Mouse (Mus musculus) heart, adult 8-10 months (tissue): ENCODE measurements around the gene Cd209f. TPM values are rescaled to one million over a fixed set of nuclear protein-coding genes. Genes with fewer than 3 reads are reported as not detected.
"Not testable (repeated sequence)": the region's sequence is repeated elsewhere in the genome, so short reads cannot be mapped to it uniquely, and the experiment has no call there.

Experiments
- DNase-seq: peaks from one replicate; pipeline ENCODE4 v3.0.0; 2022; ENCODE audit warnings: low spot score
- total RNA-seq, 4 experiments: library from RNA; stranded (reverse); gene quantifications; 2 replicates each; pipeline ENCODE4 v1.2.4; 2022

Gene Cd209f
- total RNA-seq: 1 to 10 TPM in 1 of 4 experiments, under 1 TPM in 3; 0.63 to 1.8 (median 0.68) TPM

DNA sequence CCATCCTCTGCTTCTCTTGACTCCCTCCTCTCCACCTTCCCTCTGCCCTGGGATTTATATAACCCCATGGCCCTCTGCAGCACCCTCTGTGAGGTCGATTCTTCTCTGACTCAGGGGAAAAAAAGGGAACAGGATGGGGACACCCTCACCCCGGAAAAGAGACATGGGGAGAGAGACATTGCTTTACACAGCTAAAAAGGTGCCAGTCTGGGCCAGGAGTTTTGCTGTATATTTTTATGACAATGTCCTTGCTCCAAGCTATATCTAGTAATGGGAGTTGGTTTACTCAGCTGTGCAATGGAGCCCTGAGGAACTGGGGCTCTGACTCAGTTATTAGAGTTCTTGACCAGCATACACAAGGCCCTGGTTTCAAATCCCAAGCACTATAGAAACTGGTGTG, at the start of gene Cd209f:
Cd209f (minus strand) TSS at position 101 of the 400 bp plus-strand sequence.
- DNase-seq: not testable (repeated sequence)

DNA sequence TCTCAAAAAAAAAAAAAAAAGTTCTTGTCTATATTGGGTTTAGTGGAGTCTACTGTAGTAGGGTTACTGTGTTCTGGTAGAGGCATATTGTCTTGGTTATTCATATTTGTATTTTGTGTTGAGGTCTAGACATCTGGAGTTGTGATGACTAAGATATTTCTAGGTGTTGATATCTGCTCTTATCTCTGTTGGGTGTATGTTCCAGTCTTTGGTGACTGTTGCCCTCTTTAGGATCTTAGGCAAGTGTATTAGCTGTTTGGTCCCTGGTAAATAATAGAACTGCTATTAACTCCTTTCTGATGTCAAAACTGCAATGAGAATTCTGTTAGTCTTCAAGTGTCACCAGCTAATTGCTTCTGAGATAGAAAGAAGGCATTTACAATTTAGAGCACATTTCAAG, 49.2 kb upstream of the Cd209f start:
- no peak for DNase-seq

DNA sequence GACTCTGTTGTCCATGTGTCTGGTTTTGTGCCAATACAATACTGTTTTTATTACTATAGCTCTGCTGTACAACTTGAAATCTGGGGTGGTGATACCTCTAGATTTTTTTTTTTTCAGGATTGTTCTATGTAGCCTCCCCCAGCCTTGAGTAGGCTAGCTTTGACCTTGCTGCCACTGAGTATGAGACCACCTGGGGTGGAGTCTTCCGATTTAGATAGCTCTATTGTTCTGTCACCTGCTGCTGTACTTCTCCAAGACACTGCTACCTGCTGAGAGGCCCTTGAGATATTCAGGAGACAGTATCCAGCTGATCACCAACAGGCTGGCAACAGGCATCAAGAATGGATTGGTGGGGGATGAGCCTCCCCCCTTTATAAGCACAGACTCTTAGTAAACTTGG, 41.6 kb upstream of the Cd209f start:
- no peak for DNase-seq

GRCm38 (mm10) chr8:4141721-4142120, 36.1 kb upstream of the Cd209f start:
- DNase-seq: no peak

DNA sequence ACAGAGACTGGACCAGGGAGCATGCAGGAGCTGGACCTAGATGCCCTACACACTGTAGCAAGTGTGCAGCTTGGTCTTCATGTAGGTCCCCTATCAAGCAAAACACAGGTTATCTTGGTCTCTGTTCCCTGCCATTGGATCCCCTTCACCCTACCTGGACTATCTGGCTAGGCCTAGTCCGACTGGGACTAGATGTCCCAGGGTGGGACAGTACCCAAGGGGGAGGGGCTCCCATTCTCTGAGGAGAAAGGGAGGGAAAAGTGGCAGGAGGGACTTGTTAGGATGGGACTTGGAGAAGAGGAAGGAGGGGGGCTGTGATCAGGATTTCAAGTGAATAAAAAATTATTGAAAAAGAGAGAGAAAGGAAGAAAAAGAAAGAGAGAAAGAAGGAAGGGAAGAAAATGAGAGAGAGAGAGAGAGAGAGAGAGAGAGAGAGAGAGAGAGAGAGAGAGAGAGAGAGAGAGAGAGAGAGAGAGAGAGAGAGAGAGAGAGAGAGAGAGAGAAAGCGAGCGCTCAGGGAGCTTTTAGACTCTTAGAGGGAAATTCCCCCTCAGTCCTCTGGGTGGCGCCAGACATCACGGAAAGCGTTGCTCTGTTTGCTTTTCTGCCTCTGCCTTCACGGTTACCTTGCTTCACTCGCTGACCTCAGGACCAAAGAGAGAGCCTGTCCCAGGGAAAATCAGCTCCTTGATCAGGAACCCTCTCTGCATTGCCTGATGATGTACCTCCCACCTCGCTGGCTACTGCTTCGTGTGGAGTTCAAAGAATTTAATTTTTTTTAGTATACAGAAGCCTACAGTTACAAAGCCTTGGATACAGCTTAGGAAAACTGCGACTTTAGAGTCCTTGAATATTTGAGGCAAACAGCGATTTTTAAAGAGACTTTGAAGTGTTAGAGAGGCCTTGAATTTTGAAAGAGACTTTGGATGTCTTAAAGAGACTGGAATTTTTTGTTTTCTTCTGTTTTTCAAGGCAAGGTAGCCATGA, 34.3 kb upstream of the Cd209f start:
- peak; percentile 59 for DNase-seq

DNA sequence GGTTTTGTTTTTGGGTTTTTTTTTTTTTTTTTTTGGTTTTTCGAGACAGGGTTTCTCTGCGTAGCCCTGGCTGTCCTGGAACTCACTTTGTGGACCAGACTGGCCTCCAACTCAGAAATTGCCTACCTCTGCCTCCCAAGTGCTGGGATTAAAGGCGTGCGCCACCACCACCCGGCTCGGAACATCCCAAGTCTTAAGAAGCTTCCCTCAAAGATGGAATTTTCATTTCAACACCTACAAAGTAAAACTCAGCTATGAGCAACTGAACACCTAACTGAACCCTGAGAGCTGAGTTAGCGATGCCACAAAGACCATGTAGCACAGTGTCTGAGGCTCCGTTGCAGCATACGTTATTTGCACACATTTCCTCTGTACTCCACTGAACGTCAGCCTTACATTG, 28.2 kb upstream of the Cd209f start, which contains the start of gene Cd209g:
Cd209g (plus strand) TSS at position 301 of the 400 bp plus-strand sequence.
- DNase-seq: no peak

- not testable (repeated sequence) for DNase-seq
Measured at GRCm38 (mm10) chr8:4088514-4088913, 17.1 kb downstream of the Cd209f start.

DNA sequence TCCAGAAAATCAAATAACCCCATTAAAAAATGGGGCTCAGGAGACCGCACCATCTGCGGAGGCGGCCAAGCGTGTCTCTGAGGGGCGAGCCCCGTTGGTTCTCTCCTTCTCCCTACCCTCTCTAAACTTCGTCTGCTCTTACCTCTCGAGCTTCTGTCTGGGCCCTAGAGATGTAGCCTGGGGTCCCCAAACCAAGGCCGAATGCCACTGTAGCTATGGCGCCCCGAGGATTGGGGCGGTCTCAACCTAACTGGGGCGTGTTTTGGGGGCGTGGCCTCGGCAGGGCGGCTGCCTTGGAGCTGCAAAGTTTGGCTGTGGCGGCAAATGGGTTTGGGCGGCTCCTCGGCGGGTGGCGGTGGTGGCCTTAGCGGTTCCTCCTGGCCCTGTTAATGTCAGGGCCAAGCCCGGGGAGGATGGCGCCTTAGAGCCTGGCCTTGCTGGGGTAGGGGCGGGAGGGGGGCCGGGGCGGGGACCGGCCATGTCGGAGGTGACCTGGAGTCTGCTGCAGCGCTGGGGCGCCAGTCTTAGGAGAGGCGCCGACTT, 18.4 kb downstream of the Cd209f start:
- not testable (repeated sequence) for DNase-seq

Other genes starting within 250 kb of the Cd209f start
- 1 to 10 TPM in 2 of 4 experiments, under 1 TPM in 2; 0.69 to 1.3 (median 1.0) TPM for gene Cd209d, start 227.3 kb downstream of the Cd209f start, total RNA-seq
- gene Cd209b, start 179.0 kb downstream of the Cd209f start, total RNA-seq: 1 to 10 TPM; 1.2 to 2.2 (median 1.5) TPM
- under 1 TPM in 3 of 4 experiments, not detected in 1; 0.25 to 0.54 (median 0.41) TPM for gene Cd209c, start 151.1 kb downstream of the Cd209f start, total RNA-seq
- under 1 TPM; 0.11 to 0.86 (median 0.34) TPM for gene Cd209g, start 28.3 kb upstream of the Cd209f start, total RNA-seq
- gene Evi5l, start 60.7 kb upstream of the Cd209f start, total RNA-seq: 10 to 100 TPM; 19.0 to 26.0 (median 22.9) TPM
- not detected for gene Prr36, start 111.6 kb upstream of the Cd209f start, total RNA-seq
- gene Lrrc8e, start 121.0 kb upstream of the Cd209f start, total RNA-seq: 1 to 10 TPM in 1 of 4 experiments, under 1 TPM in 3; 0.41 to 1.3 (median 0.87) TPM
- 10 to 100 TPM; 69.9 to 84.0 (median 75.2) TPM for gene Map2k7, start 132.9 kb upstream of the Cd209f start, total RNA-seq
- under 1 TPM in 1 of 4 experiments, not detected in 3; 0.25 TPM for gene Gm49320, start 133.0 kb upstream of the Cd209f start, total RNA-seq
- 1 to 10 TPM; 1.7 to 5.0 (median 2.6) TPM for gene Tgfbr3l, start 142.4 kb upstream of the Cd209f start, total RNA-seq
- 10 to 100 TPM; 17.6 to 20.0 (median 19.3) TPM for gene Snapc2, start 147.2 kb upstream of the Cd209f start, total RNA-seq
- under 1 TPM; 0.37 to 0.87 (median 0.79) TPM for gene Ctxn1, start 153.4 kb upstream of the Cd209f start, total RNA-seq
- gene Timm44, start 170.1 kb upstream of the Cd209f start, total RNA-seq: 100 to 1,000 TPM in 2 of 4 experiments, 10 to 100 TPM in 2; 94.0 to 109 (median 101) TPM
- 1 to 10 TPM; 2.6 to 5.1 (median 3.4) TPM for gene Ccl25, start 219.4 kb upstream of the Cd209f start, total RNA-seq
- gene Elavl1, start 219.6 kb upstream of the Cd209f start, total RNA-seq: 10 to 100 TPM; 50.2 to 59.6 (median 53.7) TPM